Mouse (Mus musculus): Measurements from ENCODE around the gene BC107364.
"Not testable (repeated sequence)": the region's sequence is repeated elsewhere in the genome, so short reads cannot be mapped to it uniquely, and the experiment has no call there.

BC107364 gene

GRCm38 (mm10) chr3:96486064-96486827 lies 34.1 kb upstream of the BC107364 start:
- DNase-seq (ENCODE audit: low read depth, low spot score) = not testable (repeated sequence)

- no peak for DNase-seq (ENCODE audit: low read depth, low spot score)
Measured at GRCm38 (mm10) chr3:96485361-96485760, 33.3 kb upstream of the BC107364 start.

- DNase-seq (ENCODE audit: low read depth, low spot score) = no peak
Measured at GRCm38 (mm10) chr3:96484921-96485320, 32.8 kb upstream of the BC107364 start.

- DNase-seq (ENCODE audit: low read depth, low spot score) = no peak
Measured at GRCm38 (mm10) chr3:96483946-96484345, 31.8 kb upstream of the BC107364 start.

GRCm38 (mm10) chr3:96483044-96483443 lies 30.9 kb upstream of the BC107364 start:
- not testable (repeated sequence) for DNase-seq (ENCODE audit: low read depth, low spot score)

GRCm38 (mm10) chr3:96482451-96482850 lies 30.3 kb upstream of the BC107364 start:
- no peak for DNase-seq (ENCODE audit: low read depth, low spot score)

GRCm38 (mm10) chr3:96481856-96482255 lies 29.8 kb upstream of the BC107364 start:
- DNase-seq (ENCODE audit: low read depth, low spot score) = no peak

- DNase-seq (ENCODE audit: low read depth, low spot score) = no peak
Measured at GRCm38 (mm10) chr3:96480684-96481270, 28.7 kb upstream of the BC107364 start.

- no peak for DNase-seq (ENCODE audit: low read depth, low spot score)
Measured at GRCm38 (mm10) chr3:96479249-96479648, 27.1 kb upstream of the BC107364 start.

- DNase-seq (ENCODE audit: low read depth, low spot score) = no peak
Measured at GRCm38 (mm10) chr3:96477558-96477957, 25.5 kb upstream of the BC107364 start.

- DNase-seq (ENCODE audit: low read depth, low spot score) = no peak
Measured at GRCm38 (mm10) chr3:96477084-96477483, 25.0 kb upstream of the BC107364 start.

- no peak for DNase-seq (ENCODE audit: low read depth, low spot score)
Measured at GRCm38 (mm10) chr3:96474909-96475655, 23.0 kb upstream of the BC107364 start.

- not testable (repeated sequence) for DNase-seq (ENCODE audit: low read depth, low spot score)
Measured at GRCm38 (mm10) chr3:96473556-96473955, 21.4 kb upstream of the BC107364 start.

GRCm38 (mm10) chr3:96472066-96472465 lies 20.0 kb upstream of the BC107364 start:
- no peak for DNase-seq (ENCODE audit: low read depth, low spot score)

- DNase-seq (ENCODE audit: low read depth, low spot score) = no peak
Measured at GRCm38 (mm10) chr3:96469626-96470025, 17.5 kb upstream of the BC107364 start.

- DNase-seq (ENCODE audit: low read depth, low spot score) = not testable (repeated sequence)
Measured at GRCm38 (mm10) chr3:96468335-96468734, 16.2 kb upstream of the BC107364 start.

GRCm38 (mm10) chr3:96467641-96468040 lies 15.5 kb upstream of the BC107364 start:
- no peak for DNase-seq (ENCODE audit: low read depth, low spot score)

- DNase-seq (ENCODE audit: low read depth, low spot score) = no peak
Measured at GRCm38 (mm10) chr3:96463891-96464290, 11.8 kb upstream of the BC107364 start.

- DNase-seq (ENCODE audit: low read depth, low spot score) = not testable (repeated sequence)
Measured at GRCm38 (mm10) chr3:96460568-96460870, 8.4 kb upstream of the BC107364 start.

GRCm38 (mm10) chr3:96459757-96460567 lies 7.9 kb upstream of the BC107364 start:
- not testable (repeated sequence) for DNase-seq (ENCODE audit: low read depth, low spot score)

GRCm38 (mm10) chr3:96458886-96459439 lies 6.9 kb upstream of the BC107364 start:
- DNase-seq (ENCODE audit: low read depth, low spot score) = not testable (repeated sequence)
